Mouse (Mus musculus) heart, postnatal 25 days (tissue): ENCODE results near the gene Opalin. TPM values are rescaled to one million over a fixed set of nuclear protein-coding genes. Genes with fewer than 3 reads are reported as not detected.

Experiments
- DNase-seq: peaks from one replicate; pipeline ENCODE4 v3.0.0; 2022; ENCODE audit warnings: low spot score
- intact Hi-C: fragments of 180-260 bp; cut with DNase I; formaldehyde crosslinking; loops from one replicate; pipeline ENCODE4 v1.15.1; 2025
- total RNA-seq, 2 experiments: library from RNA; stranded (reverse); gene quantifications; 2 replicates each; pipeline ENCODE4 v1.2.3; 2021

Opalin gene
- total RNA-seq, 2 experiments from 2014 or later = not detected

DNA sequence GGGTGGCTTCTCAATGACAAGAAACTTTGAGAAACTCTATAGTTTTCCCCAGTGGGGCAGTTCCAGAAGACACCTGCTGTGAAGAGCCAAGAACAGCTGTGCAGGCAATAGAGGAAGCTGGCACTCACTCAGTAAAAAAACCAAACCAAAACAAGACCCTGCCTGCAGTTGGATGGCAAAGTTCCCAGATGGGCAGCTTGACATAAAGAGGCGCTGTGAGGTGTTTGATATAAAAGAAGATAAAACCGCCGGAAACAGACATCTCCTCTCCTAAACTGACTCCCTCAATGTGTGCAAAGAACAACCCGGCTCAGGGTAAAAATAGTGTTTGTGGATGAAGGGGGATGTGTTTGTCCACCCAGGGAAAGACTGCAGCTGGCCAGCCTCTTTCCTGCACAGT, 54.7 kb downstream of the Opalin start:
- intact Hi-C loops = no loop called here
- DNase-seq = no peak

DNA sequence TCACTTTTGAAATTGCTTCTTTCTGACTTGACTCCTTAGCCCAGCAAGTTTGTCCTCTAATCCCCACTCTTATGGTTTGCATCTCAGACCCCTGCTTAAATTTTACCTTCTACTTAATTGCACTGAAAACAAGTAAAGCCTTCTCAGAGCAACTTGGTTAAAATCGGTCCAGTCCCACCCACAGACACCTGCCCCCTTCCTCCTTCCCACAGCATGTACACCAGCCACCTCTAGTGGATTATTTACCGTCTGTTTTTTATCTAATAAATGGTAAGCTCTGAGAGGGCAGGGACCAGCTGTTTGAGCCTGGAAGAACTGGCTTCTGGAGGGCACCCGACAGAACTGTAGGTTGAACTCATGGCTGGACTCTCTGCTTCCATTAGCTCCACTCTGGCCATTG, 56.4 kb downstream of the Opalin start:
- no peak for DNase-seq
- intact Hi-C loops = no loop called here

DNA sequence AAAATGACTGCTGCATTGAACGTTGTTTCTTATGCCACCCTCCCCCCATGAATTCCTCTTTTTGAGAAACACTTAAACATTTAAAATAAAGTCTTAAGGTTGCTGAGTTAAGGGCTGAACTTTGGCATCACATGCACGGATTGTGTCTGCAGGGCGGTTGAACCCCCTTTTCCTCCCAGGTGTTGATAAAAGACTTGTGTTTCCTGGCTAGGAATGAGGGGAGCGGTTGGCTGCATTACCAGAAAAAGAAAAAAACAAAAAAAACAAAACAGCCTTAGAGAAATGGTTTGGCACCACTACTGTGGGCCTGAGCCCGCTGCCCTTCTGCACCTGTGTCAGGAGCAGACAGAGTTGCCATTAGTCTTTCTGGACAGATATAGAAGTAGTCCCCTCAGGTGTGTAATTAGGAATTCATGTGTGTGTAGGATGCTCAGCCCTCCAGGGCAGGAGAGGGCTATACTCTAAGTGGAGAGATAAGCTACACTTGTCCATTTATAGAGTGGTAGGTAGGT, 57.7 kb downstream of the Opalin start:
- DNase-seq = no peak
- intact Hi-C loops = loop anchor here (5.0 kb wide), 1 partner anchor 267 kb away; no protein-coding TSS in a partner anchor

DNA sequence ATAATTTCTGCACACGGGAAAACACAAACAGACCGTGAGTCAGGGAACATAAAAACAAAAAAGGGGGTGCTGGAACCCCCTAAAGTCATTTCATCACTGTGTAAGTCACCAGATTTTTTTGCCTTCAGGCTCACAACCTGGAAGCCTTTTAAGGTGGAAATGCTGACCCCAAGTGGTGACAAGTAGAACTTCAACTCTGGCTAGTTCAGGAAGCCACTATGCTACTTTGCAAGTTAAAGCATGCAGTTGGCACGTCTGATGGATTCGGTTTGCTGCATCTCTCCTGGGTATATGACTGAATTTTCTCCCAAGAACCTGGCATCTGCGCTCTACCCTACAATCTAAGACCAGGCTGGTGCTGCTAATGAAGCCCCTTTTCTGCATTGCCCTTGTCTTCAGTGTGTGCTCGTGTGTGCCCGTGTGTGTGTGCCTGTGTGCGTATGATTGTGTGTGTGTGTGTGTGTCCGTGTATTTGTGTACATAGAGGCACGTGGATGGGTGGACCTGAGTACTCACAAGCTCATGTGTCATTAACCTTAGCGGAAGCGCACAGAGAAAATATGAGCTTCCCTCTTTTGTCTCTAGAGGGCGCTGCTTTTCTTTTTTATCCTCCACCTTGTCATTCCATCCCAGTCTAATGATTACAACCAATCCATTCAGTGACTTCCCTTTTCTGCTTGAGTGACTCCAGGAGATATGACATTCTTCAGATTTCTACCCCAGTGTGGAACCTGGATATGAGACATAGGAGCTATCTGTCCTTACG, 60.8 kb downstream of the Opalin start:
- intact Hi-C loops = loop anchor here (1.0 to 5.0 kb wide), 2 partner anchors 53 to 264 kb away; no protein-coding TSS in a partner anchor
- no peak for DNase-seq

DNA sequence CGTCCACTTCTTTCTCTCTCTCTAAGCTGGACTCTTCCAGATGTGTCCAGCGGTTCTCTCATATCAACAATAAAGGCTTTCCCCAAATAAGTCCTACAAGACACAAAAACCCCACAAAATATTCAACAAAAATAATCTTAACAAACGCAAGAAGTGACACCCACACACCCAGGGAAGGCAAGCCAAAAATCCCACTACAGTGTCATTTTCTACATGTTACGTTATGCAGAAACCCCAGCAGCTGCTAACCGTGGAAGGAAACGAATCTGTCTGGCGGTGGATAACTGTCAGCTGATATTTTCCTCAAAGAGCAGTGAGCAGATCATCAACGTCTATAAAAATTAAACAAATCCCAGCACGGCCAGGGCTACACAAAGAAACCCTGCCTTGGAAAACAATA, 62.9 kb downstream of the Opalin start:
- no peak for DNase-seq
- intact Hi-C loops = no loop called here

DNA sequence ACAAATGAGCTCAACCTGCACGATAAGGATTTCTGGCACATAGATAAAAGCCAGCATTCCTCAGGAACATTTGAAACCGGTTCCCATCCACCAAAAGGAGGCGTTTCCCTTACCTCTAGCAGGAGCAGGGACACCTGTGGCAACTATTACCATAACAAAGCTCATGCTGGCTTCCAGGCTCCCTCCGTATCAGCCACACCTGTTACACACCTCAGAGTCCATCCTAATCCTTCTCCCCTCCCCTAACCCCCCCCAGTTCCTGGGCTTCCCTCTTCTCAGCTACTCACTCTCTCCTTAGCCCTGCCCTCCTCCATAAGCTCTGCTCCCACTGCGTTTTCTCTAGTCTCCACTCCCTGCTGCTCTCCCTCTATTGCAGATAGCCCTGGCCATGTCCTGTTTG, 63.3 kb downstream of the Opalin start:
- intact Hi-C loops = no loop called here
- DNase-seq = no peak

Other genes starting within 250 kb of the Opalin start
- 1 to 10 TPM; 5.2 to 5.3 TPM for gene Ccnj, start 245.8 kb downstream of the Opalin start, total RNA-seq
- gene Zfp518a, start 182.4 kb downstream of the Opalin start, total RNA-seq = 1 to 10 TPM; 7.5 to 7.9 TPM
- gene Blnk, start 82.6 kb downstream of the Opalin start, total RNA-seq = 1 to 10 TPM; 1.6 TPM
- not detected for gene Dntt, start 47.8 kb downstream of the Opalin start, total RNA-seq
- gene Tll2, start 129.7 kb upstream of the Opalin start, total RNA-seq = under 1 TPM; 0.50 to 0.70 TPM
- gene Tm9sf3, start 186.9 kb upstream of the Opalin start, total RNA-seq = 10 to 100 TPM; 72.5 to 82.2 TPM